ENCODE assay signal across 8 mouse cellular contexts in the genomic region with DNA sequence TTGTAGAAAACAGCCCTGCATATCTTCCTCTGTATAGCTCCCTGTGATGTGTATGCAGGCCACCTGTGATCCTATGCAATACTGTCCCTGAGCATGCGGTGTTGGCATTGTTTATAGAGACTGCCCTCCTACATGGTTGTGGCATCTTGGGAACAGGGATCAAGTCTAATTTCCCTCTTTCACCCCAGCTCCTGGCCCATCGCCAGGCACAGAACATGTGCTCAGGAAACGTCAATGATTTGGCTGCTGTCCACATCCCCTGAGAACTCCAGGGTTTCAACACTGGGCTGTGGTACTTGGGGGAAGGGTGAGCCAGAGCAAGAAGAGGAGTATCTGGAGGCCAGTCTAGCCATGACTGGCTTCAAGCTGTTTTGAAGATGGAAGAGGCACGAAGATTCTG.
A peak's percentile ranks its signal among the peaks of the same experiment; 100 is the strongest.
DNase-seq lines count a peak whose midpoint lies in the region; ATAC-seq and TF ChIP-seq lines count a peak whose summit lies in the region.

No protein-coding gene starts in this region.

- ATAC-seq in midbrain, embryonic 14.5 days (ENCODE audit: low FRiP score, low TSS enrichment), result peak; percentile 64; the same call in 1 of the 2 replicates
- ATAC-seq in liver, postnatal 0 days, result peak; percentile 75
- no peak for ATAC-seq in erythroblast, adult 5-6 weeks (replicated peaks; ENCODE audit: low FRiP score, poor library complexity, severe bottlenecking)
- ATAC-seq in inflammation-experienced regulatory T-cells, adult 6 months, result no peak

- H3K36me3 ChIP-seq in midbrain, embryonic 14.5 days (ENCODE audit: control insufficient read depth, insufficient read depth, low read length), result no peaks in the 10 kb centered on the region
- H3K36me3 ChIP-seq in midbrain, embryonic 10.5 days, result no peaks in the 10 kb centered on the region
- H3K36me3 ChIP-seq in liver, postnatal 0 days (replicated peaks; ENCODE audit: insufficient read depth, low read length), result no peaks in the 10 kb centered on the region

- H3K9ac ChIP-seq in midbrain, embryonic 14.5 days (replicated peaks; ENCODE audit: low read length), result no peak overlapping the region
- no peak overlapping the region for H3K9ac ChIP-seq in liver, postnatal 0 days (replicated peaks)

- peak; percentile 84 for DNase-seq in midbrain, embryonic 14.5 days
- no peak for DNase-seq in midbrain, embryonic 10.5 days (ENCODE audit: low spot score)
- DNase-seq in adrenal gland, postnatal 4 days (ENCODE audit: low spot score in 2 of 2), result peak; percentile 29 to 46
- peak; percentile 72 to 74 for DNase-seq in heart, postnatal 10 days
- peak; percentile 75 for DNase-seq in liver, postnatal 0 days
- DNase-seq in frontal cortex, postnatal 36 days (ENCODE audit: low spot score in 2 of 2), result no peak

- intact Hi-C loops in heart, postnatal 10 days (cut with DNase I), result no loop called here

- WGBS in midbrain, embryonic 14.5 days, result 16% methylated on average over 4 of the region's 4 CpGs
- WGBS in midbrain, embryonic 10.5 days, result 37% methylated on average over 4 of the region's 4 CpGs
- WGBS in liver, postnatal 0 days (ENCODE audit: insufficient replicate concordance), result 21% methylated on average over 4 of the region's 4 CpGs

- no peak overlapping the region for H3K4me3 ChIP-seq in midbrain, embryonic 14.5 days (replicated peaks; ENCODE audit: low read depth, low read length)
- H3K4me3 ChIP-seq in midbrain, embryonic 10.5 days, result no peak overlapping the region
- no peak overlapping the region for H3K4me3 ChIP-seq in liver, postnatal 0 days (ENCODE audit: low read depth, low read length)

- H3K4me1 ChIP-seq in midbrain, embryonic 14.5 days (ENCODE audit: control insufficient read depth, insufficient read depth, low read length), result peaks cover 19% of the 10 kb centered on the region
- peaks cover 11% of the 10 kb centered on the region for H3K4me1 ChIP-seq in midbrain, embryonic 10.5 days
- H3K4me1 ChIP-seq in liver, postnatal 0 days (ENCODE audit: insufficient read depth), result no peaks in the 10 kb centered on the region

- no peak overlapping the region for H3K27ac ChIP-seq in midbrain, embryonic 14.5 days (replicated peaks; ENCODE audit: low read depth, low read length)
- no peak overlapping the region for H3K27ac ChIP-seq in midbrain, embryonic 10.5 days (replicated peaks)
- H3K27ac ChIP-seq in liver, postnatal 0 days (ENCODE audit: low read depth), result no peak overlapping the region

- H3K27me3 ChIP-seq in midbrain, embryonic 14.5 days (ENCODE audit: control insufficient read depth, insufficient read depth, low read length), result peaks cover 70% of the 10 kb centered on the region
- peaks cover 97% of the 10 kb centered on the region for H3K27me3 ChIP-seq in midbrain, embryonic 10.5 days (ENCODE audit: low read depth, poor library complexity, severe bottlenecking)
- H3K27me3 ChIP-seq in liver, postnatal 0 days (ENCODE audit: insufficient read depth, low read length), result peaks cover 66% of the 10 kb centered on the region

- no peak for TF ChIP-seq EP300 in liver, postnatal 0 days (IDR thresholded peaks at IDR 0.05; ENCODE audit: low read depth)

- no peaks in the 10 kb centered on the region for H3K9me3 ChIP-seq in midbrain, embryonic 14.5 days (ENCODE audit: control insufficient read depth, low read length)
- no peaks in the 10 kb centered on the region for H3K9me3 ChIP-seq in midbrain, embryonic 10.5 days (replicated peaks)
- H3K9me3 ChIP-seq in liver, postnatal 0 days (ENCODE audit: low read length), result no peaks in the 10 kb centered on the region

- TF ChIP-seq CTCF in liver, postnatal 0 days (IDR thresholded peaks at IDR 0.05; ENCODE audit: low read depth), result no peak

- no peak overlapping the region for H3K4me2 ChIP-seq in midbrain, embryonic 14.5 days (ENCODE audit: low read length)
- H3K4me2 ChIP-seq in liver, postnatal 0 days (ENCODE audit: low read depth, low read length), result no peak overlapping the region

Comparison
In these comparisons a context has a peak if more than half of its experiments do, and no peak if none do; other contexts are left out.
1. DNase-seq: peak in midbrain, embryonic 14.5 days (single experiment), adrenal gland, postnatal 4 days (2 of 2), heart, postnatal 10 days (2 of 2) and liver, postnatal 0 days (single experiment); none in midbrain, embryonic 10.5 days (single experiment) and frontal cortex, postnatal 36 days (0 of 2).
2. ATAC-seq: peak in midbrain, embryonic 14.5 days (single experiment) and liver, postnatal 0 days (single experiment); none in erythroblast, adult 5-6 weeks (single experiment) and inflammation-experienced regulatory T-cells, adult 6 months (single experiment).